Mouse (Mus musculus) gastrocnemius, postnatal 14 days (tissue): ENCODE measurements around the gene Prdm12. TPM values are rescaled to one million over a fixed set of nuclear protein-coding genes. Genes with fewer than 3 reads are reported as not detected.

Experiments used
- DNase-seq: peaks from one replicate; pipeline ENCODE4 v3.0.0; 2021; ENCODE audit warnings: mixed read lengths
- intact Hi-C: fragments of 180-260 bp; cut with DNase I; formaldehyde crosslinking; loops from one replicate; pipeline ENCODE4 v1.15.1; 2025; ENCODE audit warnings: low total_unique reads
- long read RNA-seq, 2 experiments: library from polyadenylated mRNA; stranded (forward); transcript quantifications; one replicate each; pipeline ENCODE4 v2.0.0; 2021
- total RNA-seq, 2 experiments: library from RNA; stranded (reverse); gene quantifications; 2 replicates each; pipeline ENCODE4 v1.2.3; 2021

Prdm12 gene
- not detected for total RNA-seq
- long read RNA-seq, experiment 1, result 0 reads
- long read RNA-seq, experiment 2, result 0 reads

DNA sequence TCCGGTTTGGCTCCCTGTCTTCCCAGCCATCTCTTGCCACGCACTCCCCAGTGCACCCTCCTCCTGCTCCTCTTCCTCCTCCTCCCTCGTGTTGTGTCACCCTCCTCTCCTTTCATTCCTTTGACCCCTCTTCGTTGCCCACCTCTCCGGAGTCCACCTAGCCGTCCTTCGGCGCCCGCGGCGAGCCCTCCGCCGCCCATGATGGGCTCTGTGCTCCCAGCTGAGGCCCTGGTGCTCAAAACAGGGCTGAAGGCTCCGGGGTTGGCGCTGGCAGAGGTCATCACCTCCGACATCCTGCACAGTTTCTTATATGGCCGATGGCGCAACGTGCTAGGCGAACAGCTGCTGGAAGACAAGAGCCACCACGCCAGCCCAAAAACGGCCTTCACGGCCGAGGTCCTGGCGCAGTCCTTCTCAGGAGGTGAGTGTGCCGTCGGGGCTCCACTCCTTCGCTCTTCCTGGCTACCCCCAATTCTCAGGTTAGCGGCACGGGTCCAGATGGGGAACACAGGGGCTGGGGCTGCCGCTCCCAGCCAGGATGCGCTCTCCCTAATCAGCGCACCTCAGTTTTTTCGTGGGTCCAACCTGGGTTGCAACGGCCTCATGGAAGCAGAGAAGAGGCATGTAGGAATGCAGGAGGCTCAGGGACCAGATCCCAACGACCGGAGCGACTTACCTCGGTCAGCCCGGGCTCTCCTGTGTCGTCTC lies at the start of gene Prdm12:
Prdm12 (plus strand) TSS at position 137 of the 708 bp plus-strand sequence.
- no peak for DNase-seq
- intact Hi-C loops, result no loop called here

DNA sequence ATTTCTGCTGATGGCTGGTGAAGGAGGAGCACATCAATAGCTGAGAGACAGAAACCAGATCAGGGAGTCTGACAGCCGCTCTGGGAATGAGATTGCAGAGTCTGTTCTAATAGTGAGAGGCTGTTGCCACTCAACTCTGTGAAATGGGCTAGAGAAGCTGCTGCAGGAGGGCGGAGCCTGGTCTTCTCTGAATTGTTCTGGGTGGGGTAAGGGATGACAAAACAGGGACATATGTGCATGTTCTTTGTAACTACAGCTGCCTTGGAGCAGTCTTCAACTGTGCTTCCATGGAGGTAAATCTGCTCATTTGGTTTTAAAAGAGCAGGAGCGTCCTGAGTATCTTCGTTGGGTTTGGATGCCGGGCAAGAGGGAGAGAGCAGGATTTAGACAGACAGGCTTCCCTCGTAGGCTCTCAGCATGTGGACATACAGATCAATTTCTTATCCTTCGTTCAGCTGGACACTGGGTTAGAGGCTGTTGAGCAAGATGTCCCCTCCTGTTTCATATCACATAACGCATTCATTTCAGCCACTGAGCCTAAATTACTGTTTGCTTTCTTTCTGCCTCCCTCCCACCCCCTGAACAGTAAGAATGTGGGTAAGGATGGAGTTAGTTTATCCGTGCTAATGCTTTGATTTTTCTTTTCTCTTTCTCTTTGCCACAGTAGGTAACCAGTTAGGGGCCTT lies 47.9 kb upstream of the Prdm12 start:
- no peak for DNase-seq
- intact Hi-C loops, result no loop called here

DNA sequence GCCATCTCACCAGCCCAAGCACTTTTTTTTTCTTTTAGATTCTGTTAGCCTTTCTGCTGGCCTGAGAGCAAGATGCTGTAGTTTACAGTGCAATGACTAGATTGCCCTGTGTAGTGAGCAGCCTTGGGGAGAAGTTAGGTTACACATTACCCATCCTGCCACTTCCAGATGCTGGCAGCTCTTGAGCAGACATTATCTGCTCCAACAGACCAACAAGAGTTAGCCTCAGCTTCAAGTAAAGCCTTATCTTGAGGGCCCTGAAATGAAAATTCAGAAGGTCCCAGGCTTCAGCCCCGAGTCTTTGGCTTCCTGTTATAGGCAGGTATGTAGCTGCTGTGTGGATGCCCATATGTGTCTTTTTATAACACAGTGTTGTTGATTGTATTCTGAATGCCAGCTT lies 32.3 kb upstream of the Prdm12 start:
- no peak for DNase-seq
- intact Hi-C loops, result no loop called here

DNA sequence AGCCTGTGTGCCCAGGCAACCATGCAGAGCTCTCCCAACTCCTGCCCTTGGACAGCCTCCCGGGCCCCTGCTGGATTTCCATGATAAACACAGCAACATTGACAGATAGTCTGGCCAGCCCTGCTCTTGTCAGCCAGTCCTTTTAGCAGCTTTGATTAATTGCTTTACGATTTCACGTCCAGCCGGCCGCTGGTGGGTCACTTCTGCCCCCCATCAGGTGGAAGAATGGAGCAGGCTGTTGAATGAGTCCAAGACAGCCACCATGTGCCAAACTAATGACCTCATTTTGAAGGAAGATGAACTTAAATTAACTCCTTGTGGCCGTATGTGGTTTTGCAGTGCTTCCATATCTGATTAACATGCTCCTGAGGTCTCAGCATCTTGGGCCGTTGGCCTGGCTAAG lies 30.0 kb upstream of the Prdm12 start:
- no peak for DNase-seq

DNA sequence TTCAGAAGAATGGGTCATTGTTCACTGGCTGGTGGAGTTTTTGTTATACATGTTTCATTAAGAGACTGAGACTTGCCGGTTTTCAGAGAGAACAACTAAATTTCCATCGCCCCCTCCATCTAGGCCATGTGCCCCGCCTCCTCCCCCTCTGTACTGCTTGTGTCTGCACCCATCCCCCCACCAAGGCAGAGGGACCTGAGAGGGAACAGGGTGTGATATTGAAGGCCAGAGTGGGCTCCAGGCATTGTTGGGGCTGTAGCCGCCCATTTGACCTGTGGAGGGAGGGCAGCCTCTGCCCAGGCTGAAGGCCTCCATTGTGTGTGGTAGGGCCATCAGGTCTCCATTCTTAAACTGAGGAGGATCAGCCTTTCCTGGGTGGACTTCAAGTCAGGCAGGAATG lies 28.9 kb upstream of the Prdm12 start:
- DNase-seq, result no peak
- intact Hi-C loops, result no loop called here

More for the DNA sequence above, 30.0 kb upstream of the Prdm12 start:
- intact Hi-C loops, result no loop called here

DNA sequence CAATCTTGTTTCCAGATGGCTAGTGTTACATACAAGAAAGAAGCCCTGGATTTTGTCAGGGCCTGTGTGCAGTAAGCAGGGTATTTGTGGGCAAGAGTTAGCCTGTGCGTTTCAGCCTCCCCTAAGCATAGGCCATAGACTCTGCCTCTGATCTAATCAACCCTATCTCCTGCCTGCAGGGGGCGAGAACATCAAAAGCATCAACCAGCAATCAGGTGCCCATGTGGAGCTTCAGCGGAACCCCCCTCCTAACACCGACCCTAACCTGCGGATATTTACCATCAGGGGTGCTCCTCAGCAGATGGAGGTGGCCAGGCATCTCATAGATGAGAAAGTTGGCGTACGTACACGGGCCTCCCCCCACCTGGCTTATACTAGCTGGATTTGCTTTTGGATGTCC lies 28.4 kb upstream of the Prdm12 start:
- intact Hi-C loops, result no loop called here

DNA sequence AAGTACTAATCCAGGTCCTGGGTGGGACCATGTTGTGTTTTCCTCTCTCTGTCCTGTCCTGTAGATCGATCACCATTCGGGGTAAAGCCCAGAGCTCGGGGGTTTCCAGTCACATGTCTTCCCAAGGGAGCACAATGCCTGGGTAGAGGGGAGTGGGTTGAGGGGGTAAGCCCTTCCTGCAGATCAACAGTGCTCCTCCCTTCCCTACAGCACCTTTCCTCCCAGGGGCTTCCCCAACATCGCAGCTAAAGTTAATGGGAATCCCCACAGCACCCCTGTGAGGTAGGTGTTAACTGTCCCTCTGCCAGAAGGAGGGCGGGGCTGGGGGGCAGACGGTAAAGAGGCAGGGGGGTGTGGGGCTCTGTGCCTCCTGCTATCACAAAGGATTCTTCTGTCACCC lies 27.2 kb upstream of the Prdm12 start:
- intact Hi-C loops, result no loop called here
- DNase-seq, result no peak

More for the DNA sequence above, 28.4 kb upstream of the Prdm12 start:
- DNase-seq, result no peak

DNA sequence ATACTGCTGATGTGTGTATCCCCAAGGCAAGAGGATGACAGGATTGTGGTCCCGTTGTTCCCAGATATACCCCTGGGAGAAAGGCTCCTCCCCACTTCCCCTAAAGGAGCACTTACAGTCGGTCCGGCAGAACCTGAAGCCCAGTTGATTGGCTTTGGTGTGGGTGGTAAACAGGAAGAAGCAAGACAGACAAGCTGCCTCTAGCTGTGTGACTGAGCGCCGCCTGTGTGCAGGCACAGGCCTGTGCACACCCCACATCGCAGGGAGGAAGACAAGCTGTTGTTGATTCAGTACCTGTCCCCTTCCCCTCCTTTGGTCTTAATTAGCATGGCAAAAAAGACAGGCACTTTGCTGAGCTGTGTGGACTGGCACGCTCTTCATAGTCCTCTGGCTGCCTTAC lies 26.1 kb upstream of the Prdm12 start:
- DNase-seq, result no peak
- intact Hi-C loops, result no loop called here

DNA sequence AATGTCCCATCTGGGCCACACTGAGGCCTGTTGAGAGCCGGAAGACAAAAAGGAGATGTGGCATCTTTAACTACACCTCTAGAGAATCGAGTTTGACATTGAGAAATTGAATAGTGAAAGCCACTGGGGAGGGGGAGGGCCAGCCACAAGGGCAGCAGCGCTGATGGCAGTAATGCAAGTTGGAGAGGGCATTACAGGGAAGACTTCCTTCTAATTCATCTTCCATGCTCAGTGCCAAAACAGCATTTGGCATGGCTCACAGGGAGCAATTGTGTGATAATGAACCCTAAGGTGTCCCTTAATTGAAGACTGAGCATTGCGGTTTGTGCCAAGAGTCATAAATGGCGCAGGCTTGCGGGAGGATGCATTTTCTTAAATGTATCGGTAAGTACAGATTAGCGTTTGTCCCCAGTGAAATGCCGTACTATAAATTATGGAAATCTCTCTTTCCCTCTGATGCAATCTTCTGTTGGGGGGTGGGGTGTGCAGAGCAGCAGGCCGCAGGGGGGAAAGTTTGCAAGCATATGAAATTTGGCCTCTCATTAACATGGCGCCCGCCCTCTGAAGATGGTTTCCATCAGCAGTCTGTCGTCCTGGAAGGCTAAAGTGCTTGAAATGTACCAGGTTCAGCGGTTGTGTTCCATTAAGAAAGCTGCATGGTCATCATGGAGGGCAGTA lies 21.2 kb upstream of the Prdm12 start:
- intact Hi-C loops, result no loop called here
- no peak for DNase-seq

DNA sequence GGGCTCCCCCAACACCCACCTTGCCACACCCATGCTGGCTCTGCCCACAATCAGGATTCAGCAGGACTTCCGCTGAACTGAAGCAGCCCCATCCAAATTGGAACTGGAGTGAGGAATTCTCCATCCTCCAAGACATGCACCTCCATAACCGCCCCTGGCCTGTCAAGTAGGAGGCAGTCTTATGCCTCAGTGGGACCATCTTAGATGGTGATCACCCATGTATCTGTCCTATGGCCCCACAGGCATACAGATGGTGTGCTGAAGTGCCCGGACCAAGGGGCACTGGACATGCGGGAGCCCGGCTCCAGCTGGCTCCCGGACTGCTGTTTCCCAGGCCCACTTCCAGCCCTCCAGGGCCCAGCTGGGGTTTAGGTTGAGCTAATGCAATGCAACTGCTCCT lies 20.6 kb upstream of the Prdm12 start:
- DNase-seq, result no peak
- intact Hi-C loops, result no loop called here

DNA sequence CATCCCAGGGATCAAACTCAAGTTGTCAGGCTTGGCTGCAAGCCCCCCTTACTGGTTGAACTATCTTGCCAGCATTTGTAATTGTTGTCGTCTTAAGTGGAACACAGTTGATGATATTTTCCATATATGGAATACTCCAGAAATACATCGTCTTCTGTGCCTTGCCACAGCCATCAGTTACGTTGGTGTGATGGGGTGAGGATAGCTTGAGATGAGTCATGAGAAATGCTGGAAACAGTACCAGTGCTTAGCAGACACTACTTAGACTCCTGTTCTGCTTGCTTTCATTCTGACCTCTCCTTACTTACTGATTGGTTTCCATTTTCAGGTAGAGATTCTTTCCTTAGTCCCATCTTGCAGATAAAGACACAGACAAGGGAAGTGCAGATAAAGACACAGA lies 6.3 kb upstream of the Prdm12 start:
- intact Hi-C loops, result no loop called here
- no peak for DNase-seq

DNA sequence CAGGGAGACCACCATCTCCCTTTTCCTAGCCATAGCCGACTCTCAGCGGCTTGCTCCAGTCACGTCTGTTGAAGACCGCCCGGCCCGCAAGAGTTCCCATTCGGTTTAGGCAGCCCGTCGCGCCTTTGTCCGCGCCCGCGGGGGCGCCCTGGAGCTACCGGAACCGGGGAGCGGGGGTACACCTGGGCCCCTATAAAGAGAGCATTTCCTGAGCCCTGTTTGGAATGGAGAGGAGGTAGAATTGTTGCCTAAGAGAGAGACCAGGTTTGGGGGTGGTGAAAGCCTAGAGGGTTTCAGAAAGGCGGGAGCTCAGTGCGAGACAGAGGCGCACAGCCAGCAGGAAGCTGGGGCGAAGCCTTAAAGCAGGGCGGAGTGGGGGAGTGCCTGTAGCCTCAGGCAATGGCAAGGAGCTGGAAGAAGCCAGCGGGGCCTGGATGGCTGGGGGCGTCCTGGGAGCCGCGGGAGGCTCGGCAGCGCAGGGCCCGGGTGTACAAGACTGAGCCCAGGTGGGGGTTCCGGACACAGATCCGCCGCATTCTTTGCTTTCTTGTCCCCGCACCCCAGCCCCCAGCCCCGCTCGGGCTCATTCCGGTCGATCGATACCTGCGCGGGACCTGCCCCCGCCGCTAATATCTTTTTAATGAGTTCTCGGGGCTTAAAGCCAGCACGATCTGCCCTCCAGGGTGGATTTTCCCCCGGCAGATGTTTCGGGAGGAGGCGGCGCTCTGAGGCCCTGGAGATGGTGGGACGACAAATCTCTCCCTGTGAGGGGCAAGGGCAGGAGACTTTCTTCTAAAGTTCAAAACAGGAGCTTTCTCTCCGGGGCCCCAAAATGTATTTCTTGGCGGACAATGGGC lies 4.3 kb upstream of the Prdm12 start:
- intact Hi-C loops, result no loop called here
- DNase-seq, result no peak

DNA sequence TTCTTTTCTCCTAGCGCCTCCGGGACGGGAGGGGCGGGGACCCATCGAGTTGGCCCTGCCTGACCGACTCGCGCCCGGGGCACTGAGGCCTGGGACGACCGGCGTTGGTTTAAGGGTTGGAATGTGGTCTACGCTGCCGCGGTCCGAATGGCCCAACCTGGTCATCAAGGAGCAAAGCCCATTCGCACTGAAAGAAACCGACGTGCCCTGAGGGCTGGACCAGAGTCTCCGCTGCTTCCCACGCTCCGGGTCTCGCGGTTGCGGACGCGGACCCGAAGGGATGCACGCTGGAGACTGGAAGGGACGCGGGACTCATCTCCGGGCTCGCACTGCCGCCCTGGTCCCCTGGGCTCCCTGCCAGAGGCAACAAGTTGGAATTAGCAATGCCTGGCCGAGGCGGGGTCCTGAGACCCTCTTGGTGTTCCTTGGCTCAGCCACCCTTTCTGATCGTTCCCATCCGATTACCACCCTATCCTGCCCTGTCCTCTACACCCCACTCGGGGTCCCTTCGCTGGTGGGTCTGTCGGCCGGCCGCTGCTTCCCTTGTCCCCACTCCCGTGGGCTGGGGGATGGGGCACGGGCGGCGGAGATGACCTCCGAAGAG lies 3.6 kb upstream of the Prdm12 start:
- intact Hi-C loops, result no loop called here
- DNase-seq, result no peak

DNA sequence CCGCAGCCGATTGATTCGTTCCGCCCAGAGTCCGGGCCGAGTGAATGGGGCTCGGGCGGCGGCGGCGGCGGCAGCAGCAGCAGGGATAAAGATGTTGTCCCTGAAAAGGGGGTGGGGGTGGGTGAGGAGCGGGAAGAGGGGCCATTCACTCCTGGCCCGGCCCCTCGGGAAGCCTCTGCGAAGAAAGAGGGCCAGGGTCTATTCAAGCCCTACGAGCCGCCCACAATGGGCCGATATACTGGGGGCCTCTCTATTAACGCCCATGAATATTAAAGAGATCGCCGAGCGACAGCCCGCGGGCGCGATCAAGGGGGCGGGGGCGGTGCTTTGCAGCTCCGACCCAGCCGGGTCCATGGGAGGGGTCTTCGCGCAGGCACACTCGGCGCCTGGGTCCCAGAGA lies 3.1 kb upstream of the Prdm12 start:
- no peak for DNase-seq
- intact Hi-C loops, result no loop called here

DNA sequence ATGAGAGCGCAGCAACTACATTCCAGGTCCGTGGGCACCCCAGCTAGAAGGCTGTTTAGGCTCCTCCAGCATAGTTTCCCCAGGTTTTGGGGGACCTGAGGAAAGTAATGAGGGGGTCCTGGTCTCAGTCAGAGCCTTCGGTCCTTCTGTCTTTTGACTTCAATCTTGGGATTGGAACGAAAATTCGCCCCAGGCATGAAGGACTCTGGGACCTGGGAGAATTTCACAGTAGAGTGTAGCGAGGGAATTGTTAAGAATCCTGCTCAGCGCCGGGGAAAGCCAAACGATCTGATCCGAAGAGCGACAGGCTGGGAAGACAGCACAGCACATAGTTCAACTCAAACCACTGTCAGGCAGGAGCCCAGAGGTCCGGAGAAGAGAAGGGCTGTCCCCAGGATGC lies 2.5 kb upstream of the Prdm12 start:
- DNase-seq, result no peak
- intact Hi-C loops, result no loop called here

DNA sequence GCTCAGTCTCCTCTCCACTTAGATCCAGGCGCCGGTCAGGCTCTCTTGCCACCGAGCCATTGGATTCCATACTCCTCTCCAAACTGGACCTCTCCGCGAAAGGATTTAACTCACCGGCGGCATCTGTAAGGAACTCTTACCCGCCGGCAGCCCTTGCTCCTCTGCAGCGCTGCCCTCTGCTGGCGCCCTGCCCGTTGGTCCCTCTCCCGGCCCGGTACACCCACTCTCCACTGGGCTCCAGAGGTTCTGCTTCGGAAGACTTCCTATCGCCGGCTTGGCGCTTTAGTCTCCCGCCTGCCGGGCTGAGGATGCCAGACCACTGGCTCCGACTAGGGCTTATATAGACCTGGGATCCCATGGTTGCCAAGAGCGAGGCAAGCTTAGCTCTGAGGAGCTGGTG lies 2.0 kb upstream of the Prdm12 start:
- no peak for DNase-seq
- intact Hi-C loops, result no loop called here

DNA sequence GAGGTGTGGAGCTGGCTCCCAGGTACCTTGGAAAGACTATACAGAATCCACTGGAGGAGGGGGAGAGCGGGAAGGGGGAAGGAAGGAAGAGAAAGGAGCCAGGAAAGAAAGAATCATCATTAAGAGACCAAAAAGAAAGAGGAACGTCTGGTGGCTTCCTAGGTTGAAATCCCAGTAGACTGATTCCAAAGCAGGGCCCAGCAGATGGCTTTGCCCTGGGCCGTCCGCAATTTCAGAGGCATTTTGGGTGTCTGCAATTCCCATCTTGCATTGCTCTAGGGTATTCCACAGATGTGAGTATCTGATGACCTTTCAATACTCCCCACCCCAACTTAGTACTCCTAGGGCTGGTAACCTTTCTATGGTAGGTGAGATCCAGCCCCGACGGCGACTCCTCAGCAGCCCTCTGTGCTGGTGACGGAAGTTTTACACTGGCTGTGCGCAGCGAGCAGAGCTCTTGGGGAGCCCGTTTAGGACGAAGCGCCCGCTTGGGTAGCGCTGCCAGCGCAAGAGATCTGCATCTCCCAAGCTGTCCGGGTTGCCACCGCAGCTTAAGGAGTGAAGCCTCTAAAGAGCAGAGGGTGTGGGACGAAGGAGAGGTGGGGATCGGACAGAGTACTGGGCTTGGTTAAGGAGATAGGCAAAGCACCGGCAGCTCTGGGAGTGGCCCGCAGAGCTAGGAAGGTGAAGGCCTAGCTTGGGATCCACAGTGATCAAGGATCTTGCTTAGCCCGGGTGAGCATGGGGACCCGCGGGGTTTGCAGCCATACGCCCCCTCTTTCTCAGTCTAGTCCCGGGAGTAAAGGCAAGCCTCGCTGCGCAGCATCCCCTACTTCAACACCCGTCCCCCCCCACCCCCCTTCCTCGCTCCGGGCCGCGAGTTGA lies 1.0 kb upstream of the Prdm12 start:
- DNase-seq, result no peak
- intact Hi-C loops, result no loop called here

DNA sequence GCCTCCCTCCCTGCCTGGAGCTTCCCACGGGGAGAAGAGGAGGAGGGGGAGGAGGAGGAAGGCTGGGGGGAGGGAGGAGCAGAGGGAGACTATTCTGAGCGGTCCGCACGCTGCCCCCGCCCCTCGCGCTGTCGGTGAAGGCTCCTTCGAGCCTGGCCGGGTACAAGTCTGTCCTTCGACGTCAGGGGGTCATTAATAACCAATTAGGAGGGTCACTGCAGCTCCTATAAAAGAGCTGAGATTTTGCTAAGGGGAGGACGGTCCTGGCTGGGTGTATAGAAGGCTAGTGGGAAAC lies 424 bp upstream of the Prdm12 start:
- intact Hi-C loops, result no loop called here
- no peak for DNase-seq
